Mouse (Mus musculus): ENCODE measurements around the gene Fundc2. TPM values are rescaled to one million over a fixed set of nuclear protein-coding genes. Genes with fewer than 3 reads are reported as not detected.

Gene Fundc2
- 100 to 1,000 TPM; 189 to 200 TPM for total RNA-seq (2021)
- long read RNA-seq, experiment 1, transcript Fundc2-201 (5 exons, 2,562 nt): major isoform, 168 of 286 reads
- long read RNA-seq, experiment 1, partial matches to known transcripts: 116 of 286 reads
- long read RNA-seq, experiment 1, other reads (novel, unspliced or antisense): 2 of 286 reads
- long read RNA-seq, experiment 2, transcript Fundc2-201 (5 exons, 2,562 nt): major isoform, 169 of 221 reads
- long read RNA-seq, experiment 2, partial matches to known transcripts: 50 of 221 reads
- long read RNA-seq, experiment 2, other reads (novel, unspliced or antisense): 2 of 221 reads

DNA sequence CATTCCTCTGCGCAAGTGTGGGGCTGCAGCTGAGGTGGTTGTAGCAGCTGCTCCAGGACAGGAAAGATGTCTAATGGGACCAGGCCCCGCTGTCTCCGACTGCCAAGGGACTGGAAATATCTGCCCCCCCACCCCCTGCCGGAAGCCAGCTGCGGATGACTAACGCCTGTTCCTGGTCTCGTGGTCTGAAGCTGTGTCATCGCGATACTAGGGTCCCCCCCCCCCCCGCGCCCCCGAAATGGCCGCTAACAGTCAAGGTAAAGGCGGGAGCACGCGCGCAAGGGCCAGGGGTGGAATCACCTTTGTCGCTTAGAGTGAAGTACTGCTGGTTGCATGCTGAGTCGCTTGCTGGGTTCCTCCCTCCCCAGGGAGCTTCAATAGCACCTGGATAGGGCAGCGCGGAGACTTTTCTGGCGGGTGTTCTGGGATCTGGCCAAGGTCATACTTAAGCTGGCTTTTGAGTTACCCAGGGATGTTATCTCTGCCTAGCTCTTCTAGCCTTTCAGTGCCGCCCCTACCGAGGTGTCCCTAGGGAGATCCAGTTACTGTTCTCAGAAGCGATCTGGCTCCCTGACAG, at the start of gene Fundc2, which contains the start of gene F8:
Fundc2 (plus strand) TSS at position 205 of the 577 bp plus-strand sequence.
F8 (minus strand) TSS at position 421 of the 577 bp plus-strand sequence.
- peak; percentile 71 for DNase-seq

DNA sequence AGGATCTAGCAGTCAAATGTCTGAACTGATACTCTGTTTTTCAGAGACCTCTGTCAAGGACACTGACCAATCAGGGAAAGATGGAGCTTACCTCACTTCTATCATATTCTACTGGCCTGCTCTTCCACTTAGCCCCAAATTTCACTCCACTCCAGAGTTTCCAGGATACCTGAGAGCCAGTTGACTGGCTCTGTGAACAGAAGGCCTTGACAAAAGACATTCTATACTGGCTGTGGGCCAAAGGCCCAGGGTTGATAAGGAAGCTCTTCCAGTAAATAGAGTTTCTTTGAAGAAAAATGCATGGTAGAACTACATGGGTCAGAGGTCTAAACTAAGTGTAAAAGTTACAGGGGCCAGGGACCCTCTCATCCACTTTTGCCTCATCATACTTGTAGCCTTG, 12.0 kb upstream of the Fundc2 start:
- no peak for DNase-seq

DNA sequence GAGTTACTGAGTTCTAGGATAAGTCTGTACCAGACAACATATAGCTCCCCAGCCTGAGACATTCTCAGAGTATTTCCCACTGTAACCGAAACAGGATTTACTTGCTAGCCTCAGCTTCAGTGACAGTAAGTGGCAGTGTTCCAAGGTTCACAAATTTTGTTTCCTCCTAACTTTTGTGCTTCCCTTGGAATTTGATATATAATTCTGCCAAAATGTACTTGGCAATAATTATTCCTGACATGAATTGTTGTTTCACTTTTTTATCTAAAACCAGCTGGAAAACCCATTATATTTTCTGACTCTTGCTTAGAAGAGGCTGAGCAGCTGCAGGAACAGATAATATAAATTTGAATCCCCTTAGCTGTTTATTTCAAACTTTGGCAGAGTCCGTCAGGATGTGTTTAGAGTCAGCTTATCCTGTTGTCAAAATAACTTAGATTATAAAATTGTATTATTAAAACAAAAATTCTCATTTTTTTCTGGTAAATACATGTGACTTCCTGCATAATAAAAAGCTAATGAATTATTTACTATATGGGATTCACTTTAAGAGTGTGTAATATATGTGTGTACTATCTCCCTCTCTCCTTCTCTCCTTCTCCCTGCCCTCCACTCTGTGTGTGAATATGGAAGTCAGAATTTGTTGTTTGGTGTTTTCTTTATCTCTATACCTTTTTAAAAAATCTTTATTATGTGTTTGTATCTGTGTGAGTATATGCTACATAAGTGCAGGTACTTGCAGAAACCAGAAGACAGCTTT, 9.4 kb upstream of the Fundc2 start:
- no peak for DNase-seq

DNA sequence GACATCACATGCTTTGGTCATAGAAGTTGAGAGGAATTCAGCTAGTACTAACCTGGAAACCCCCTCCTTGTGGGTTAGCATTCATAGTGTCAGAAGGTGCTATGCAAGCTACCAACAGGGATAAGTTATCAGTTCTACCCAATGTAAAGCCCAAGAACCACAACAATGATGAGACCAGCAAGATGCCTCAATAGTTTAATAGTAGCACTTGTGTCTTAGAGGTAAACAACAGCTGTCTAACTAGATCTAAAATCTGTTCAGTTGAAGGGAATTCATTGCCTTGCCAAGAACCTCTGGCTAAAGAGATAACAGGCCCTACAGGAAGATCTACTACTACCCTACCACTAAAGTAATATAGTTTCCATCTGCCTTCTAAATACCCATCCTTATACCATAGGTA, 5.4 kb upstream of the Fundc2 start:
- DNase-seq: no peak

GRCm38 (mm10) chrX:75381176-75381575, 1.0 kb upstream of the Fundc2 start:
- no peak for DNase-seq

DNA sequence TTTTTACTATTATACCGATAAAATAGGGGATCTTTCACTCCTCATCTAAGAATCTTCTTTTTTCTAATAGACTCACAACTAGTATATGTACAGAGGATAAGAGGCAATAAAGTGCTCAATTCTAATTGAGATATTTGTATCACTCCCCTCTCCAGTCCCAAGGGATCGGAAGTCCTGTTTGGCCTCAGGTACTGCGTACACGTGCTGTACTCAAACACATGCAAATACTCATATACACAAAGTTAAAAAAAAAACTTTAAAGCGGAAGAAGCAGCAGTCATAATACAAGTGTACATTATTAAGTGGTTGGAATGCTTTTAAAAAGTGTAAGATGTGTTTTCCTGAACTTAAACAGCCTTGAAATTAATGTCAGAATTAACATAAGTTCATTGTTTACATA, 500 bp upstream of the Fundc2 start:
- DNase-seq: no peak

- no peak for DNase-seq
Measured at GRCm38 (mm10) chrX:75399471-75399870, 17.3 kb downstream of the Fundc2 start.

DNA sequence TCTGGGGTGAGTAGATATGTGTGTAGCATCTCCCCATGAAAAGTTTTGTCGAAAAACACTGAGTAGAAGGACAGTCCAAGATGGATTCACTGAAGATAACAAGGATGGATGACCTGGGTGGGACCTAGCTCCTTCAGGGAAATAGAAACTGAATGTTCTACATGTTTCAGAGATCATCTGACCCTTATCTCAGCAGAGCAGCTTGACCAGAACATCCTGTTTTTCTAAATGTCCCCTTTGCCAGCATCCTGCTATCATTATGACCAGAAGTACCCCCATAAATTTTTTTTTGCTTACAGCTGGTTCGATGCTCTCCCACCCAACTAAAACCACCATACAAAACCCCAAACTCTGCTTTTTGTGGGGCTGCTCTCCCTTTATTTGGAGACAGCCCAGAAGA, 20.5 kb downstream of the Fundc2 start:
- no peak for DNase-seq

DNA sequence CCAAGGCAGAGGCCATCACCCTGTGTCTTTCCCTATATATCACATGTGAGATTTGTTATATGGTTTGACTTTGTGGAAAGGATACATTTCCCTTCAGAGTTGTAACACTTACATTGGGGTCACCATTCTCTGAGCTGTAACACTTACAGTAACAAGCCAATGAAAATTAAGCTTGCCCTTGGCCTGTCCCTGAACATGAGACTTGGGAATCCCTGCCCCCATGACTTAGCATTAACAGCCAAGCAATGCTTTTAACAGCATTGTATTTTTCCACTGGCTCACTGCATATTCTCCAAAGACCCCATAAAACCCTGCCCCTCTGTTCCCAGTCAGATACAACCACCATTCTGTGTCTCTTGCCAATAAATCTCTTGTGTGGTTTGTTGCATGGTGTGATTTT, 21.2 kb downstream of the Fundc2 start:
- DNase-seq: no peak

- no peak for DNase-seq
Measured at GRCm38 (mm10) chrX:75409711-75410110, 27.5 kb downstream of the Fundc2 start.

GRCm38 (mm10) chrX:75415936-75416785, 34.0 kb downstream of the Fundc2 start, which contains the start of the genes Cmc4, Mtcp1 and Brcc3:
Gene Cmc4 (minus strand): TSS chrX:75416584.
Gene Mtcp1 (minus strand): TSS chrX:75416588.
Gene Brcc3 (plus strand): TSS chrX:75416628.
- peak; percentile 89 for DNase-seq

Other genes starting within 250 kb of the Fundc2 start
- not detected for gene Smim9, start 218.6 kb upstream of the Fundc2 start, total RNA-seq (2021)
- 1 to 10 TPM in 1 of 2 experiments, under 1 TPM in 1; 0.75 to 1.1 TPM for gene F8, start 216 bp downstream of the Fundc2 start, total RNA-seq (2021)
- 1 to 10 TPM; 6.1 to 9.6 TPM for gene Cmc4, start 34.2 kb downstream of the Fundc2 start, total RNA-seq (2021)
- gene Mtcp1, start 34.2 kb downstream of the Fundc2 start, total RNA-seq (2021): 1 to 10 TPM; 1.9 to 2.3 TPM
- gene Brcc3, start 34.2 kb downstream of the Fundc2 start, total RNA-seq (2021): 10 to 100 TPM; 17.0 to 18.9 TPM
- gene Vbp1, start 131.9 kb downstream of the Fundc2 start, total RNA-seq (2021): 10 to 100 TPM; 39.3 to 44.5 TPM
- gene Rab39b, start 195.8 kb downstream of the Fundc2 start, total RNA-seq (2021): under 1 TPM in 1 of 2 experiments, not detected in 1; 0.08 TPM